Mouse (Mus musculus) spleen, adult 2 months (tissue): ENCODE results near the gene Npsr1. TPM values are rescaled to one million over a fixed set of nuclear protein-coding genes. Genes with fewer than 3 reads are reported as not detected.

ENCODE experiments used
- DNase-seq, 2 experiments: peaks; one replicate each; pipeline versions ENCODE4 v3.0.0 to v3.0.0-alpha.2; 2012 to 2021; ENCODE audit warnings: low spot score in 2 of 2, low read depth in 1 of 2
- H3K27ac ChIP-seq: fragments of 200-500 bp; 2 replicates; pipeline ENCODE4 v1.5.1; 2012; ENCODE audit warnings: low read length, inconsistent platforms; ENCODE audit not compliant: insufficient read depth
- H3K27me3 ChIP-seq: fragments of 200-500 bp; 2 replicates; pipeline ENCODE4 v1.6.1; 2012; ENCODE audit warnings: mild to moderate bottlenecking, moderate library complexity, low read length, inconsistent platforms; ENCODE audit not compliant: control insufficient read depth, insufficient read depth
- H3K36me3 ChIP-seq: fragments of 200-500 bp; 2 replicates; pipeline ENCODE4 v1.6.1; 2012; ENCODE audit warnings: mild to moderate bottlenecking, low read length, inconsistent platforms; ENCODE audit not compliant: control insufficient read depth, insufficient read depth
- H3K4me1 ChIP-seq: fragments of 200-500 bp; 2 replicates; pipeline ENCODE4 v1.6.1; 2011; ENCODE audit warnings: inconsistent platforms; ENCODE audit not compliant: control insufficient read depth, insufficient read depth, insufficient read length
- H3K4me3 ChIP-seq: fragments of 200-500 bp; 2 replicates; pipeline ENCODE4 v1.5.1; 2011; ENCODE audit warnings: mild to moderate bottlenecking, inconsistent platforms; ENCODE audit not compliant: insufficient read depth, insufficient read length; ENCODE audit errors: extremely low read depth
- CTCF ChIP-seq: fragments of 200-500 bp; IDR thresholded peaks from 2 replicates; pipeline ENCODE4 v1.5.1; 2011; ENCODE audit warnings: mild to moderate bottlenecking, inconsistent platforms; ENCODE audit not compliant: insufficient read depth, insufficient read length, insufficient replicate concordance; ENCODE audit errors: extremely low read depth
- POLR2A ChIP-seq: fragments of 200-500 bp; IDR thresholded peaks from 2 replicates; pipeline ENCODE4 v1.6.1; 2011; ENCODE audit warnings: low read depth, low read length, inconsistent platforms
- WGBS: fragments of 180-500 bp; shearing (Covaris S2); methylation state at CpG from one replicate; pipeline ENCODE4 v1.1.7; 2018; 5-methylcytosine and 5-hydroxymethylcytosine counted together
- polyA plus RNA-seq: library from polyadenylated mRNA; depleted of rRNA; stranded (reverse); fragments of >200 nt; gene quantifications from 2 replicates; pipeline ENCODE4 v1.2.3, GENCODE M21; 2012

Npsr1 gene
- polyA plus RNA-seq, 1 experiment, result not detected

GRCm38 (mm10) chr9:24119423-24119822 is 21.6 kb downstream of the Npsr1 start:
- H3K36me3 ChIP-seq, result no peaks in the 10 kb centered on the region
- DNase-seq, result no peak
- no peak overlapping the region for H3K4me3 ChIP-seq
- H3K27ac ChIP-seq, result no peak overlapping the region
- TF ChIP-seq POLR2A (no peak), CTCF (no peak)
- no peaks in the 10 kb centered on the region for H3K27me3 ChIP-seq
- WGBS, result 47% methylated on average over 4 of the region's 4 CpGs
- no peaks in the 10 kb centered on the region for H3K4me1 ChIP-seq

DNA sequence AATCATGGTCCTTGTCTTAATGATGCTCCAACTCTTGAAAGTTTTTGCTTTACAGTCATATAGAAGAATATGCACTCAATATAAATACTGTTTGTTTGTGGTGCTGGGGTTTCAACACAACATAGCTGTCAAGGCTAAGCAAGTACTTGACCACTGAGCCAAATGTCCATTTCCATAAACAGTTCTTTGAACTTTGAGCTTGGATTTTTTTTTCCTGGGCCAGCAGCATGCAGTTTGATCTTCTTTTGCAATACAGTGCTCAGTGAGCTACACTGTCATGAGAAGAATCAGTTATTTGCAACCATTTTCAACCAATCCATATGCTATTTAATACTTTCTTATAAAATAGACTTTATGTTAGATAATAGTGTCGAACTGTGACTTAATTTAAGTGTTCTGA is 35.3 kb downstream of the Npsr1 start:
- Histone ChIP-seq H3K27ac (no peak overlapping the region), H3K36me3 (no peaks in the 10 kb centered on the region), H3K4me3 (no peak overlapping the region), H3K4me1 (no peaks in the 10 kb centered on the region), H3K27me3 (no peaks in the 10 kb centered on the region)
- DNase-seq, result no peak
- 96% methylated on average over 1 of the region's 1 CpGs for WGBS
- TF ChIP-seq POLR2A (no peak), CTCF (no peak)

DNA sequence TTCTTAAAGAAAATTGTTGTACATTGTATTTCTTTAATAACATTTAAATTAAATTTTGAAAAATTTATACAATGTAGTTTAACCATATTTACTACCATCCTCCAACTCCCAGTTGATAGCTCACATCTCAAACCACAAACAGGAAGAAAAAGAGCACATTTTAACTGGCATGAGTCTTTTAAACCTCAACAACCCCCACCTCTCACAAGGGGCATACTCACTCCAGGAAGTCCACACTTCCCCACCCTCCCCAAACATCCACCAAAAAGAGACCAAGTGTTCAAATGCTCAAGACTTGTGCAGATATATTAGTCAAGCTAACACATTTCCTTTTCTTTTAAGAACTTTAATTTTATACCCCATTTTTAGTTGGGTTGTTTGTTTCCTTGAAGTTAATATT is 38.6 kb downstream of the Npsr1 start:
- Histone ChIP-seq H3K36me3 (no peaks in the 10 kb centered on the region), H3K4me3 (no peak overlapping the region), H3K4me1 (no peaks in the 10 kb centered on the region), H3K27ac (no peak overlapping the region), H3K27me3 (no peaks in the 10 kb centered on the region)
- no peak for TF ChIP-seq CTCF
- no peak for TF ChIP-seq POLR2A
- no peak for DNase-seq

GRCm38 (mm10) chr9:24144341-24144740 is 46.5 kb downstream of the Npsr1 start:
- Histone ChIP-seq H3K27me3 (no peaks in the 10 kb centered on the region), H3K36me3 (no peaks in the 10 kb centered on the region), H3K4me3 (no peak overlapping the region), H3K4me1 (no peaks in the 10 kb centered on the region), H3K27ac (no peak overlapping the region)
- WGBS, result 63% methylated on average over 2 of the region's 2 CpGs
- no peak for DNase-seq
- no peak for TF ChIP-seq POLR2A
- no peak for TF ChIP-seq CTCF

DNA sequence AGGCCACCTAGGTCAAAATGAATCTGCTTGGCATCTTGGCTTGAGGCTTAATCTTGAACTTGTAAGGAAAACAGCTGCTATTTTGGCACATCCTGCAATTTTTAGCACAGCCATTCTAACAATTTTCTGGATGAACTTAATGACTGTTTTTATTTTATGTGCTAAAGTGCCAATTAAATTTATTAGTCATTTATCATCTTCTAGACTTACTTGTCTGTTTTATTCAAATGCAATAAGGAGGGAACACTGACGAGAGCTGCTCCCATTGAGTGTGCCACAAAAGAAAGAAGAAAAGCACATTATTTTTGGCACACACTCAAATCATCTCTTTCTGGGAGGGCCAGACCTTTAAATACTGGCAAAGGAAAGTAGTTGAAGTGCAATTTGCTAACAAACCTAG is 59.4 kb downstream of the Npsr1 start:
- H3K4me3 ChIP-seq, result no peak overlapping the region
- no peak for DNase-seq
- H3K27me3 ChIP-seq, result no peaks in the 10 kb centered on the region
- TF ChIP-seq CTCF (no peak), POLR2A (no peak)
- no peaks in the 10 kb centered on the region for H3K36me3 ChIP-seq
- WGBS, result 67% methylated on average over 1 of the region's 1 CpGs
- no peak overlapping the region for H3K27ac ChIP-seq
- H3K4me1 ChIP-seq, result no peaks in the 10 kb centered on the region

GRCm38 (mm10) chr9:24160409-24160808 is 62.6 kb downstream of the Npsr1 start:
- WGBS, result 74% methylated on average over 1 of the region's 1 CpGs
- TF ChIP-seq POLR2A, result no peak
- no peak for TF ChIP-seq CTCF
- Histone ChIP-seq H3K4me1 (no peaks in the 10 kb centered on the region), H3K27ac (no peak overlapping the region), H3K4me3 (no peak overlapping the region), H3K27me3 (no peaks in the 10 kb centered on the region), H3K36me3 (no peaks in the 10 kb centered on the region)
- no peak for DNase-seq

- Histone ChIP-seq H3K27me3 (no peaks in the 10 kb centered on the region), H3K27ac (no peak overlapping the region), H3K4me3 (no peak overlapping the region), H3K4me1 (no peaks in the 10 kb centered on the region), H3K36me3 (no peaks in the 10 kb centered on the region)
- 77% methylated on average over 1 of the region's 1 CpGs for WGBS
- TF ChIP-seq POLR2A (no peak), CTCF (no peak)
- DNase-seq, result no peak
These were observed 70.7 kb downstream of the Npsr1 start for GRCm38 (mm10) chr9:24168501-24168900.
